Mouse (Mus musculus) erythroblast, embryonic 14.5 days (primary cell): Measurements from ENCODE around the gene Coro2b.

Source experiments
- GATA1 ChIP-seq: IDR thresholded peaks from 2 replicates; pipeline ENCODE4 v1.6.1; 2012; ENCODE audit warnings: low read length, inconsistent platforms, mixed read lengths
- TAL1 ChIP-seq: IDR thresholded peaks from 3 replicates; pipeline ENCODE4 v1.6.1; 2012; ENCODE audit warnings: low read length, inconsistent platforms, mixed read lengths

DNA sequence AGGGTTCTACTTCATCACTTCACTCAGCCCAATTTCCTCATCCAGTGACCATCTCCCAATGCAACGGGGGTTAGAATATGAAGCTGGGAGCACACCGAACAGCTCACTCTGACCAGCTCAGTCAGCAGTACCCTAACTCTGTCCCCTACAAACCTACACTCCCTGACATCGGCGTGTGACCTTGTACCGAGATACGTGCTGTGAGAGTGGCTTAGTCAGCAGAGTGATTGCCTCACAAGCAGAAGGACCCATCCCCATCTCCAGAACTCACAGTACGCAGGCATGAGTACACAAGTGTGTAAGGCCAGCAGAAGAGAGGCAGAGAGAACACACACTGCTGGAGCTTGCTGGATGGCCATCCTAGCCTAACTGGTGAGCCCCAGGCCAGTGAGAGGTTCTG lies 21.7 kb downstream of the Coro2b start:
- TF ChIP-seq TAL1 (no peak), GATA1 (no peak)
